Mouse (Mus musculus) heart, postnatal 0 days (tissue): Measurements from ENCODE around the gene Hist3h2a. TPM values are rescaled to one million over a fixed set of nuclear protein-coding genes. Genes with fewer than 3 reads are reported as not detected.

Experiments used
- ATAC-seq: fragments of 200-750 bp; cut with Nextera tagmentation; 2 replicates; pipeline ENCODE4 v1.8.0; 2017; ENCODE audit warnings: low read depth, moderate number of reproducible peaks, moderate library complexity; ENCODE audit not compliant: insufficient read depth
- DNase-seq: peaks from one replicate; pipeline ENCODE4 v3.0.0-alpha.2; 2016; ENCODE audit warnings: low spot score
- H3K27ac ChIP-seq: fragments of 300-500 bp; sonication (generic); 2 replicates; pipeline ENCODE4 v1.5.1; 2014; ENCODE audit warnings: low read depth, mild to moderate bottlenecking
- H3K27me3 ChIP-seq: fragments of 300-500 bp; sonication (generic); 2 replicates; pipeline ENCODE4 v1.6.1; 2014; ENCODE audit warnings: low read length, mixed read lengths; ENCODE audit not compliant: control insufficient read depth, insufficient read depth
- H3K36me3 ChIP-seq: fragments of 300-500 bp; sonication (generic); replicated peaks from 2 replicates; pipeline ENCODE4 v1.6.1; 2014; ENCODE audit warnings: low read length, mixed read lengths; ENCODE audit not compliant: control insufficient read depth, insufficient read depth
- H3K4me1 ChIP-seq: fragments of 300-500 bp; sonication (generic); 2 replicates; pipeline ENCODE4 v1.6.1; 2014; ENCODE audit warnings: antibody characterized with exemption; ENCODE audit not compliant: control insufficient read depth, insufficient read depth
- H3K4me2 ChIP-seq: fragments of 300-500 bp; sonication (generic); 2 replicates; pipeline ENCODE4 v1.6.1; 2014; ENCODE audit warnings: low read depth, mild to moderate bottlenecking, low read length, moderate library complexity
- H3K4me3 ChIP-seq: fragments of 300-500 bp; sonication (generic); 2 replicates; pipeline ENCODE4 v1.5.1; 2014; ENCODE audit warnings: low read depth, low read length
- H3K9ac ChIP-seq: fragments of 300-500 bp; sonication (generic); replicated peaks from 2 replicates; pipeline ENCODE4 v1.6.1; 2014; ENCODE audit warnings: low read depth, low read length, mixed read lengths
- H3K9me3 ChIP-seq: fragments of 300-500 bp; sonication (generic); replicated peaks from 2 replicates; pipeline ENCODE4 v1.6.1; 2016; ENCODE audit warnings: low read length; ENCODE audit not compliant: control insufficient read depth
- CTCF ChIP-seq: IDR thresholded peaks from 2 replicates; pipeline ENCODE4 v1.5.1; 2016; ENCODE audit warnings: antibody characterized with exemption, control low read depth, low read depth
- EP300 ChIP-seq: IDR thresholded peaks from 2 replicates; pipeline ENCODE4 v1.6.1; 2016; ENCODE audit warnings: antibody characterized with exemption, low read depth
- WGBS: fragments of 180-500 bp; shearing (Covaris S2); extraction: QIAGEN DNeasy Blood & Tissue Kit; methylation state at CpG from one replicate; pipeline ENCODE4 v1.1.7; 2014; 5-methylcytosine and 5-hydroxymethylcytosine counted together
- polyA plus RNA-seq: library from polyadenylated mRNA; unstranded; fragments of >200 nt; fragmentation: Nextera tagmentation; extraction: Ambion mirVana; gene quantifications from 2 replicates; pipeline ENCODE4 v1.2.1, GENCODE M21; 2015
- total RNA-seq: library from RNA; depleted of rRNA; stranded (reverse); fragments of >200 nt; gene quantifications from 2 replicates; pipeline ENCODE4 v1.2.3, GENCODE M21; 2014; ENCODE audit warnings: low replicate concordance

Gene Hist3h2a
- total and polyA plus RNA-seq, 2 experiments from 2014 or later = 43.1 to 94.8 TPM

DNA sequence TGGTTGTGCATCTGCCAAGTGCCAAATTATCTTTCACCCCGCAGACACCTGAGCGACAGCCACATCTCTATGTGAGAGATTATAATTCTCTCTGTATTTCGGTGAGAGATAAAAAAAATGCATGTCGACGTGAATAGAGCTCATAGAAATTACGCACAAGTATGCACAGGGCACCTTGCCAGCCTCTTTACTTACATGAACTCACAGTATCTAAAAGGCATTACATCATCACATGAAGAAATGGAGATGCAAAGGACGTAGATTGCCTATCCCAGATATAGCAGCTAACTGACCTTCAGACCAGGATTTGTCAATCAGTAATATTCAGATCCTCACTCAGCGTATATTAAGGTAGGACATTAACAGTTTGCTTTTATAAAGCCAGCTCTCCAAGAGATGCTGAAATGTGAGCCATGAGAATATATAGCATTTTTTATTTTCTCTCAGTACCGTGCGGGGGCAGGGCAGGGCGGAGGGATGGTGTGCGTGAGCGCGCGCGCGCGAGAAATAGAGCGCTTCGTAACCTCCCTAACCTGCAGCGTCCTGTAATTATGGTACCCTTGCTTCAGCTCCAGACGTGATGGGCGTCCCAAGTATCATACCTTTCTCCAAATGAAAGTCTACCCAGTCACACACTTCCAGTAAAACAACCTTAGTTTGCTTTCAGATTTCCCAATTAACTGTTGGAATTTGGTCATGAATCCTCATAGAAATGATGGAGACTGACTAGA lies 6.5 kb upstream of the Hist3h2a start:
- ATAC-seq (no peak; the same call in 1 of the 2 replicates), DNase-seq (no peak)
- H3K4me3 ChIP-seq = peak overlapping the region; percentile 29
- no peaks in the 10 kb centered on the region for H3K9me3 ChIP-seq
- peak overlapping the region; percentile 53 for H3K4me2 ChIP-seq
- H3K4me1 ChIP-seq = 0 out of 2 replicates have a peak, but pooled peaks cover 1% of the 10 kb centered on the region
- TF ChIP-seq EP300 = no peak
- no peak for TF ChIP-seq CTCF
- H3K9ac ChIP-seq = no peak overlapping the region
- H3K27me3 ChIP-seq = peaks cover 29% of the 10 kb centered on the region
- H3K36me3 ChIP-seq = no peaks in the 10 kb centered on the region
- no peak overlapping the region; the same call in 1 of the 2 replicates for H3K27ac ChIP-seq
- WGBS = 13% methylated on average over 23 of the region's 23 CpGs

DNA sequence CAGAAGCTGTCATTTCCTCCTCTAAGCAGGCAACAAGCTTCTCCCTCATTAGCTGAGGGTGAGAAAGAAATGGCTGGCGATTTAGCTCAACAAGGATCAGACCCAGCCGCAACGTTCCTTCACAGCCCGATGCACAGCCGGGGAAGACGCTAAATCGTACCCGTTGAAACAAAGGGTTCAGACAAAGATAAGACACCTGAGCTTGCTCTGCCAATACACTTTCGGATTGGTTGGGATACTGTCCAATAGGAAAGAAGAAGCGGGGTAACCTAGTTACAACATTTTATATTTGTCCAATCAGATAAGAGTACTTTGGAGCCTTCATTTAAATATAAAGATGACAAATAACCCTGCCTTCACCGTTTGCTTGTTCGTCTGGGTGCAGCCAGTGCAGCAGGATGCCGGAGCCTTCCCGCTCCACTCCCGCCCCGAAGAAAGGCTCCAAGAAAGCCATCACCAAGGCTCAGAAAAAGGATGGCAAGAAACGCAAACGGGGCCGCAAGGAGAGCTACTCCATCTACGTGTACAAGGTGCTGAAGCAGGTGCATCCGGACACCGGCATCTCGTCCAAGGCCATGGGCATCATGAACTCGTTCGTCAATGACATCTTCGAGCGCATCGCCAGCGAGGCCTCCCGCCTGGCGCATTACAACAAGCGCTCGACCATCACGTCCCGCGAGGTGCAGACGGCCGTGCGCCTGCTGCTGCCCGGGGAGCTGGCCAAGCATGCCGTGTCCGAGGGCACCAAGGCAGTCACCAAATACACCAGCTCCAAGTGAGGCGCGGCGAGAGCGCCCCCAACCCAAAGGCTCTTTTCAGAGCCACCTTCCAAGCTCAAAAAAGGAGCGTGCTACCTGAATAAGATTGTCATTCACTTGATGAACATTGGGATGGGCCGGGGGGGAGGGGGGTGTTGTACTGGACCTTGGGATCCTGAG lies 5.7 kb upstream of the Hist3h2a start, which contains the start of gene Hist3h2ba:
TSS of gene Hist3h2ba (plus strand) at position 379 of the 938 bp plus-strand sequence.
- Histone ChIP-seq H3K9ac (no peak within 1 kb of the TSS), H3K36me3 (no peaks in the 10 kb centered on the region), H3K27me3 (peaks cover 29% of the 10 kb centered on the region), H3K27ac (peak within 1 kb of the TSS; percentile 61; the same call in 1 of the 2 replicates), H3K4me3 (peak within 1 kb of the TSS; percentile 29), H3K9me3 (no peaks in the 10 kb centered on the region), H3K4me1 (peaks cover 10% of the 10 kb centered on the region), H3K4me2 (peak within 1 kb of the TSS; percentile 53)
- DNase-seq = peak; percentile 84
- TF ChIP-seq CTCF = no peak
- no peak for TF ChIP-seq EP300
- under 1% methylated on average over 48 of the region's 48 CpGs for WGBS
- ATAC-seq = peak; percentile 82

DNA sequence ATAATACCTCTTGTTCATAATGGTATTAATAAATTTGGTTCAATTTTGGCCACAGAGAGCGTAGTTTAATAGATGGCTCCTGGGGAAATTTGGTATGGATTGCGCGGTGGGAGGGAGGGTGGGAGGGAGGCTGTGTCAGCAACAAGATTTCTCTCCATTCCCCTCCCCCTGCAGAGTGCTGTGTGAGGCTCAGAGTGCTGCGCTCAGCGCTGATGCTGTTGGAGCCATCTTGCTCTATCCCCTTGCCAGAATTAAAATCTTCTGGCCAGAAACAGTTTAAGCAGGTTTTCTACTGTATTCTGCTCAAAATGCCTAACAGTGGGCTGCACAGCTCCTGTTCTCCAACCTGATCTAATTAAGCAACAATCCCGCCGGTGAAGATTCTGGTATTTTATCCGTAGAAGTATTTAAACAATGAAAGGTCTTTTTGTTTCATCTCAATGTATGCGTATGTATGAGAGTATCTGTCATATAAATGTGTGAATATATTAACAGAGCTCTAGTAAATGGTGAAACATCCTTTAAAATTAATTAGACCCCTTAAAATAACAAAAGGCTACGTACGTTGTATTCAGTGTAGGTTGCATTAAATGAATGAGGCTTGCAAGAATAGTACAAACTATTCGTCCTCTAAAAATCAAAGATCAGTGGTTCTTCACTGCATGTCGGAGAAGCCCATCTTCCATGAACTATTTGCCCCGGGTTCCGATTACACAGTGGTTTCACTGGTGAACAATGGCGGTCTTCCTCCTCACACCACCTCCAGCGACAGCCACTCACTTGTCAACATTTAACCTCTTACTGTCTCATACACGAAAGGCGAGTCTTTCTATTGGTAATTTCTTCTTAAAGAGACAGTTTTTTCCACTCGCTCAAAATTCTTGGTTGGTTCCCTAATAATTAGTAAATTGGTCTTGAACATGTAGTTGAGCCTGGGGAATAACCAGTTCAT lies 4.7 kb upstream of the Hist3h2a start:
- H3K36me3 ChIP-seq = no peaks in the 10 kb centered on the region
- WGBS = 26% methylated on average over 20 of the region's 20 CpGs
- TF ChIP-seq EP300 (no peak), CTCF (no peak)
- H3K9ac ChIP-seq = no peak overlapping the region
- DNase-seq (peak; percentile 5), ATAC-seq (no peak)
- peak overlapping the region; percentile 53 for H3K4me2 ChIP-seq
- peak overlapping the region; percentile 61; the same call in 1 of the 2 replicates for H3K27ac ChIP-seq
- peaks cover 11% of the 10 kb centered on the region for H3K4me1 ChIP-seq
- H3K9me3 ChIP-seq = no peaks in the 10 kb centered on the region
- H3K27me3 ChIP-seq = peaks cover 29% of the 10 kb centered on the region
- peak overlapping the region; percentile 29 for H3K4me3 ChIP-seq

DNA sequence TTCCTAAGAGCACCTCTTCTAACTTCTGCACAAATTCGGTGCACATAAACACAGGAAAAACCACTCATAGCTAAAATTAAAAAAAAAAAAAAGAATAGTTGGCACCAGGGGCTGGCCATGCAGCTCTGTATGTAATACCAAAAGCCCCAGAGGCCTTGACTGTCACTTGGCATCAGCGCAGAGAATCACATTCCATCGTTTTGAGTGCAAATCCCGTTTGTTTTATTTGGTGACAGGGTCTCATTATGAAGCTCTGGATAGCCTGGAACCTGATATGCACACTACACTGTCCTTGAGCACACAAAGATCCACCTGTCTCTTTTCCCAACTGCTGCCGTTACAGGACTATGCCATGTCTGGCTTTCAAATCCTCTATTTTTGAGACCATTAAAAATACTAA lies 3.3 kb upstream of the Hist3h2a start:
- Histone ChIP-seq H3K4me2 (no peak overlapping the region), H3K4me1 (peaks cover 14% of the 10 kb centered on the region), H3K9ac (no peak overlapping the region), H3K27ac (no peak overlapping the region), H3K9me3 (no peaks in the 10 kb centered on the region), H3K4me3 (no peak overlapping the region), H3K36me3 (0 out of 2 replicates have a peak, but pooled peaks cover under 1% of the 10 kb centered on the region), H3K27me3 (peaks cover 29% of the 10 kb centered on the region)
- ATAC-seq = no peak
- no peak for DNase-seq
- WGBS = 79% methylated on average over 5 of the region's 5 CpGs
- TF ChIP-seq CTCF (no peak), EP300 (no peak)
